Mouse (Mus musculus): ENCODE results near the gene Wdr43. TPM values are rescaled to one million over a fixed set of nuclear protein-coding genes. Genes with fewer than 3 reads are reported as not detected.
"Not testable (repeated sequence)": the region's sequence is repeated elsewhere in the genome, so short reads cannot be mapped to it uniquely, and the experiment has no call there.

The Wdr43 gene
- polyA plus RNA-seq, 1 experiment from 2014 or later: 90.1 TPM

DNA sequence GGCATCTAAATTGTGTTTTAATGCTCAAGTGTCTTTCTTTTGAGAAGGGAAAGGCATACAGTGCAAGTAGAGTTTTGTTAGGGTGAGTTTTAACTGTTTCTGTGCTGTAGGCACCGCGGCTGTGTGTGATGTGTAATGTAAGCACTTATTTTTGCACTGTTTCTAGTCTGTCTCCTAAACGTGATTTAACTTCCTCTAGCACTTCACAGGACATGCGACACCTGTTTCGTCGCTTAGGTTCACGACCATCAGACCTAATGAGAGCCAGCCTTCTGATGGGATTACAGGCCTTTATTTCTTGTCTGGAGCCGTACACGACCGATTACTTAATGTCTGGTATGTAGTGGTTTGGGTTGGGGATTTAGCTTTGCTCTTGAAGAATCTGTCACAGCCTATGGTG lies 16.1 kb downstream of the Wdr43 start:
- ATAC-seq (ENCODE audit: insufficient number of reproducible peaks, insufficient read depth, low FRiP score, low read depth): no peak
- WGBS: 76% methylated on average over 10 of the region's 10 CpGs
- peaks cover 62% of the 10 kb centered on the region for H3K36me3 ChIP-seq (ENCODE audit: control insufficient read depth, insufficient read depth, low read length)

DNA sequence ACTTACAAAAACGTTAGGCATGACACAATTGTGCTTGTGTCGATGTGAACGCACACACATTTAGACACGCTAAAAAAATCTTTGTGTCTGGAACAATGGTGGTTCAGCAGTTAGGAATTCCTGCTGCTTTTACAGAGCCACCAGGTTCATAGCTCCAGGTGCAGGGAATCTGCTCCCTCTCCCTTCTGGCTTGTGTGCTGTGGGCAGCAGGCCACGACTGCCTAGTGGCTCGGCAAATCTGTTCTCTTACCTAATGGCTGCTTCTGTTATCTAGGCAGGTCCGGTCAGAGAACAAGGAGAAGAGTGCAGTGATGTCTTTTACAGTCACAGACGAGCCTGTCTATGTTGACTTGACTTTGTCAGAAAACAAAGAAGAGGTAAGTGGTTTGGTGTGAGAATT lies 17.7 kb downstream of the Wdr43 start:
- no peaks in the 10 kb centered on the region for H3K4me1 ChIP-seq (ENCODE audit: control insufficient read depth, insufficient read depth, low read length)
- no peak overlapping the region for H3K4me2 ChIP-seq (replicated peaks; ENCODE audit: low read depth, low read length)
- H3K36me3 ChIP-seq (ENCODE audit: control insufficient read depth, insufficient read depth, low read length): peaks cover 66% of the 10 kb centered on the region
- no peaks in the 10 kb centered on the region for H3K27me3 ChIP-seq (ENCODE audit: control insufficient read depth, insufficient read depth, low read length)
- no peaks in the 10 kb centered on the region for H3K9me3 ChIP-seq (ENCODE audit: control insufficient read depth, low read depth, low read length)
- H3K4me3 ChIP-seq (ENCODE audit: low read depth, low read length): no peak overlapping the region
- H3K9ac ChIP-seq (replicated peaks; ENCODE audit: low read depth, low read length): no peak overlapping the region
- WGBS: 85% methylated on average over 8 of the region's 8 CpGs
- H3K27ac ChIP-seq (ENCODE audit: low read length): no peak overlapping the region
- ATAC-seq (ENCODE audit: insufficient number of reproducible peaks, insufficient read depth, low FRiP score, low read depth): no peak

More for the DNA sequence above, 16.1 kb downstream of the Wdr43 start:
- Histone ChIP-seq H3K27ac (ENCODE audit: low read length) (no peak overlapping the region), H3K9me3 (ENCODE audit: control insufficient read depth, low read depth, low read length) (no peaks in the 10 kb centered on the region), H3K4me2 (replicated peaks; ENCODE audit: low read depth, low read length) (no peak overlapping the region), H3K27me3 (ENCODE audit: control insufficient read depth, insufficient read depth, low read length) (no peaks in the 10 kb centered on the region), H3K9ac (replicated peaks; ENCODE audit: low read depth, low read length) (no peak overlapping the region), H3K4me1 (ENCODE audit: control insufficient read depth, insufficient read depth, low read length) (no peaks in the 10 kb centered on the region), H3K4me3 (ENCODE audit: low read depth, low read length) (no peak overlapping the region)

DNA sequence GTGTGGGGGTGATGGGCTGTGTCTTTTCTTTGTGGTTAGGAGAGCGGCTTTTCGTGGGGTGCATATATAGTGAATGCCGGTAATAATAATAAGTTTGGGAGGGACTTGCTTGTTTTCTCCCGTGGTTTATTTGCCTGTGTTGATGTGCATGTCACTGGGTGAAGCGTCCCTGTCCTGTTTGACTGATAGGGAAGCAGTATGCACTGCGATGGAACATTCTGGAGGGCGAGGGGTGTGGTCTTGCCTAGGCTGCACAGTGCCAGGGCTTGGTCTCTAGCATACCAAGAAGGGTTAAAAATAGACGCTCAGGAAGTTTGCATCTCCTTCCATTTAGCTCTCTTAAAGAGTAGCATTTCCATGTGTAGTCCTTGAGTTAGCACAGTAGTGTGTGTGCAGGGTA lies 21.1 kb downstream of the Wdr43 start:
- Histone ChIP-seq H3K9me3 (ENCODE audit: control insufficient read depth, low read depth, low read length) (no peaks in the 10 kb centered on the region), H3K36me3 (ENCODE audit: control insufficient read depth, insufficient read depth, low read length) (peaks cover 76% of the 10 kb centered on the region), H3K27ac (ENCODE audit: low read length) (no peak overlapping the region), H3K4me1 (ENCODE audit: control insufficient read depth, insufficient read depth, low read length) (no peaks in the 10 kb centered on the region), H3K27me3 (ENCODE audit: control insufficient read depth, insufficient read depth, low read length) (no peaks in the 10 kb centered on the region), H3K9ac (replicated peaks; ENCODE audit: low read depth, low read length) (no peak overlapping the region), H3K4me3 (ENCODE audit: low read depth, low read length) (no peak overlapping the region), H3K4me2 (replicated peaks; ENCODE audit: low read depth, low read length) (no peak overlapping the region)
- WGBS: 91% methylated on average over 8 of the region's 8 CpGs
- no peak for ATAC-seq (ENCODE audit: insufficient number of reproducible peaks, insufficient read depth, low FRiP score, low read depth)

DNA sequence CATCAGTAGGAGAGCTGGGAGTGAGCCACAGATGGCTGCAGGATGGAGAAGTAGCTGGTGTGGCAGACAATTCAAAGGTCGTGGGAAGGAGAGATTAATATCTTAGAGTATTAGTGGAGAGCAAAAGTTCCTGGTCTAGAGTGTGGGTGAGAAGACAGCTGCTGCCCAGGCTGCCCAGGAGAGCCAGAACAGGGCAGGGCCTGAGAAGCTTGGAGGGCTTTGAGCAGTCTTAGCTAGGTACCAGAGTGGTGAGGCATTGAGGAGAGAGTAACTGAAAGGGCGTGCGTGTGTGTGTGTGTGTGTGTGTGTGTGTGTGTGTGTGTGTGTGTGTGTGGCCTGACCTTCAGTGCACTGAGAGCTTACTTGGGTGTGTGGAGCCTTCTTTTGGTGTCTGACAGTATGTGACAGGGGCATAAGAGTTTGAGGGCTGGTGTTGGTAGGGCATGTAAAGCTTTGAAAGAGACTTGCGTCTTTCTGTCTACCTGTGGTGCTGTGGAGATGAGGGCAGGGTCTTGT lies 22.1 kb downstream of the Wdr43 start:
- WGBS: 91% methylated on average over 4 of the region's 4 CpGs
- no peak overlapping the region for H3K27ac ChIP-seq (ENCODE audit: low read length)
- H3K4me3 ChIP-seq (ENCODE audit: low read depth, low read length): no peak overlapping the region
- no peak overlapping the region for H3K4me2 ChIP-seq (replicated peaks; ENCODE audit: low read depth, low read length)
- peaks cover 83% of the 10 kb centered on the region for H3K36me3 ChIP-seq (ENCODE audit: control insufficient read depth, insufficient read depth, low read length)
- no peaks in the 10 kb centered on the region for H3K4me1 ChIP-seq (ENCODE audit: control insufficient read depth, insufficient read depth, low read length)
- H3K9me3 ChIP-seq (ENCODE audit: control insufficient read depth, low read depth, low read length): no peaks in the 10 kb centered on the region
- no peak for ATAC-seq (ENCODE audit: insufficient number of reproducible peaks, insufficient read depth, low FRiP score, low read depth)
- no peak overlapping the region for H3K9ac ChIP-seq (replicated peaks; ENCODE audit: low read depth, low read length)
- H3K27me3 ChIP-seq (ENCODE audit: control insufficient read depth, insufficient read depth, low read length): no peaks in the 10 kb centered on the region

DNA sequence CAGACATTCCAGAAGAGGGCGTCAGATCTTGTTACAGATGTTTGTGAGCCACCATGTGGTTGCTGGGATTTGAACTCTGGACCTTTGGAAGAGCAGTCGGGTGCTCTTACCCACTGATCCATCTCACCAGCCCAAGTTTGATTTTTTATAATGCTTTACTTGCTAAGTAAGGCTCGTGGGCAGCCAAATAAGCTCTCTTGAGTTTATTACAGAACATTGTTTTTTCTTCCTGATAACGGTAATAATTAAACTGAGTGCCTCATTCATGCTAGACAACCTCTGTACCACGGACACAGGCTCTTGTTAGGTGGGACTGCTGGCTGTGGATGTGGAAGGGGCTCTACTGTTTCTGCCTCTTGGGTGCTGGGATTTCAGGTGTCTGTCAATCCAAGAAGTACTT lies 23.4 kb downstream of the Wdr43 start:
- H3K36me3 ChIP-seq (ENCODE audit: control insufficient read depth, insufficient read depth, low read length): peaks cover 79% of the 10 kb centered on the region
- WGBS: 74% methylated on average over 5 of the region's 5 CpGs

DNA sequence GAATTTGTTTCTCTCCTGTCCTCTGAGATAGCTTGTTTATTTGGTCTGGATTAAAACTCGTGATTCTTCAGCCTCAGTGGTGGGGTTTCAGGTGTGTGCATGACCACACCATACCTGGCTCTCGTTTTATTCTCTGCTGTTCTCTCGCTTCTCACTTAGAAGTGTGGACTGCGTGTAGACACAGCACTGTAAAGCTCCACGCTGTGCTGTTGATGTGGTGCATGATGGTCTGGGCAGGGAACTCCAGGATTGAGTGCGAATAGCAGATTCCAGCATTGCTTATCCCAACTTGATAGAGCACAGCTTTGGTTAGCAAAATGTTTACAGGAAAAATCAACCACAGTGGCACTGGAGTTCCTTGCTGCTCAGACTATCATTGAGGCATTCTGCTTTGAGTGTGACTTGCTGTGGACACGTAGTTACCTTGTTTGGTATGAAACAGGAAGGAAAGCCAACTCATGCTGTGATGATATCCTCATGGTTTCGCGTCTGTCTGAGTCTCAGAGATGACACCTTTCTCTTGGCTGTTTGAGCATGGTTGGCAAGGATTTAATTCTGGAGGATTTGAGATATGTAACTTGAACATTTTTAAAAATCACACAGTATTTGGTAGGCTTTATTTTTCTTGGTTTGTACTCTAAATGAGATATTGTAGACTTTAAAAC lies 24.9 kb downstream of the Wdr43 start:
- WGBS: 90% methylated on average over 9 of the region's 9 CpGs
- H3K36me3 ChIP-seq (ENCODE audit: control insufficient read depth, insufficient read depth, low read length): peaks cover 79% of the 10 kb centered on the region
- no peak overlapping the region for H3K4me2 ChIP-seq (replicated peaks; ENCODE audit: low read depth, low read length)
- H3K4me1 ChIP-seq (ENCODE audit: control insufficient read depth, insufficient read depth, low read length): no peaks in the 10 kb centered on the region
- H3K4me3 ChIP-seq (ENCODE audit: low read depth, low read length): no peak overlapping the region
- H3K9me3 ChIP-seq (ENCODE audit: control insufficient read depth, low read depth, low read length): no peaks in the 10 kb centered on the region
- H3K27ac ChIP-seq (ENCODE audit: low read length): no peak overlapping the region
- no peak overlapping the region for H3K9ac ChIP-seq (replicated peaks; ENCODE audit: low read depth, low read length)
- no peak for ATAC-seq (ENCODE audit: insufficient number of reproducible peaks, insufficient read depth, low FRiP score, low read depth)
- no peaks in the 10 kb centered on the region for H3K27me3 ChIP-seq (ENCODE audit: control insufficient read depth, insufficient read depth, low read length)

More for the DNA sequence above, 23.4 kb downstream of the Wdr43 start:
- not testable (repeated sequence) for H3K27ac ChIP-seq (ENCODE audit: low read length); H3K4me1 ChIP-seq (ENCODE audit: control insufficient read depth, insufficient read depth, low read length); H3K4me2 ChIP-seq (replicated peaks; ENCODE audit: low read depth, low read length); H3K4me3 ChIP-seq (ENCODE audit: low read depth, low read length); H3K9me3 ChIP-seq (ENCODE audit: control insufficient read depth, low read depth, low read length); ATAC-seq (ENCODE audit: insufficient number of reproducible peaks, insufficient read depth, low FRiP score, low read depth); H3K9ac ChIP-seq (replicated peaks; ENCODE audit: low read depth, low read length); H3K27me3 ChIP-seq (ENCODE audit: control insufficient read depth, insufficient read depth, low read length)

DNA sequence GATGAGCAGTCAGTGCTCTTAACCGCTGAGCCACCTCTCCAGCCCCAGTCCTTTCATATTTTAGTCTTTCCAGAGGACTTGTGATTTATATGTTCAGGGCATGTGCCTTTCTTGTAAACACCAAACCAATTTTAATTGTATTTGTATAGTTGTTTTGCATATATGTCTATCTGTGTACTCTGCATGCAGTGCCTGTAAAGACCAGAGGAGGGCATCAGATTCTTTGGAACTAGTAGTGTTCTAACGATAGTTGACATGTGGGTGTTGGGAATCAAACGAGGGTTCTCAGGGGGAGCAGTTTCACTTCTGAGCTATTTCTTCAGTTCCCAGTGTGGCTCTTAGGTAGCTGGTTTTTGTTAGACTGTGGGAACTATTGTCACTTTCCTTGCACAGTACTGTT lies 26.5 kb downstream of the Wdr43 start:
- 90% methylated on average over 3 of the region's 3 CpGs for WGBS
- H3K36me3 ChIP-seq (ENCODE audit: control insufficient read depth, insufficient read depth, low read length): peaks cover 73% of the 10 kb centered on the region
- no peaks in the 10 kb centered on the region for H3K9me3 ChIP-seq (ENCODE audit: control insufficient read depth, low read depth, low read length)
- H3K4me3 ChIP-seq (ENCODE audit: low read depth, low read length): no peak overlapping the region
- no peak overlapping the region for H3K9ac ChIP-seq (replicated peaks; ENCODE audit: low read depth, low read length)
- no peak overlapping the region for H3K4me2 ChIP-seq (replicated peaks; ENCODE audit: low read depth, low read length)
- no peak for ATAC-seq (ENCODE audit: insufficient number of reproducible peaks, insufficient read depth, low FRiP score, low read depth)
- no peaks in the 10 kb centered on the region for H3K4me1 ChIP-seq (ENCODE audit: control insufficient read depth, insufficient read depth, low read length)
- H3K27me3 ChIP-seq (ENCODE audit: control insufficient read depth, insufficient read depth, low read length): no peaks in the 10 kb centered on the region
- no peak overlapping the region for H3K27ac ChIP-seq (ENCODE audit: low read length)

DNA sequence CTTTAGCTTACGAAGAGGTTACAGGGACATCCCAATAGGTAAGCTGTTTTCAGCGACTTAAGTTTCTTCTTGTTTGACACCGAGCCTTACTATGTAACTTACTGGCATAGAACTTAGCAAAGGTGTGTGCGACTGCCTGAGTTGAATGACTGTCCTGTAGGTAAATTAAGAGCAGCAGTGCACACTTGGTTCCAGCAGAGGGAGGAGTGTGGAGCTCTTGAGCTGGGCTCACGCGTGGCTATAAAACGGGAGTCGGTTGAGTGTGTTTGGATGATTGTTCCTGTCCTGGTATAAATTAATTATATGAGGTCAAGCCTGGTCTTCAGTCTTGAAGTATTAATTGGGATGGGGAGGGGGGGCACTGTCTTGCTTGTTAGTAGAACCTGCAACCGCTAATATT lies 34.3 kb downstream of the Wdr43 start:
- H3K27me3 ChIP-seq (ENCODE audit: control insufficient read depth, insufficient read depth, low read length): no peaks in the 10 kb centered on the region
- 88% methylated on average over 9 of the region's 9 CpGs for WGBS
- H3K9ac ChIP-seq (replicated peaks; ENCODE audit: low read depth, low read length): no peak overlapping the region
- no peak overlapping the region for H3K4me2 ChIP-seq (replicated peaks; ENCODE audit: low read depth, low read length)
- no peak overlapping the region for H3K27ac ChIP-seq (ENCODE audit: low read length)
- no peak overlapping the region for H3K4me3 ChIP-seq (ENCODE audit: low read depth, low read length)
- no peaks in the 10 kb centered on the region for H3K9me3 ChIP-seq (ENCODE audit: control insufficient read depth, low read depth, low read length)
- no peak for ATAC-seq (ENCODE audit: insufficient number of reproducible peaks, insufficient read depth, low FRiP score, low read depth)
- H3K36me3 ChIP-seq (ENCODE audit: control insufficient read depth, insufficient read depth, low read length): peaks cover 66% of the 10 kb centered on the region
- H3K4me1 ChIP-seq (ENCODE audit: control insufficient read depth, insufficient read depth, low read length): no peaks in the 10 kb centered on the region

DNA sequence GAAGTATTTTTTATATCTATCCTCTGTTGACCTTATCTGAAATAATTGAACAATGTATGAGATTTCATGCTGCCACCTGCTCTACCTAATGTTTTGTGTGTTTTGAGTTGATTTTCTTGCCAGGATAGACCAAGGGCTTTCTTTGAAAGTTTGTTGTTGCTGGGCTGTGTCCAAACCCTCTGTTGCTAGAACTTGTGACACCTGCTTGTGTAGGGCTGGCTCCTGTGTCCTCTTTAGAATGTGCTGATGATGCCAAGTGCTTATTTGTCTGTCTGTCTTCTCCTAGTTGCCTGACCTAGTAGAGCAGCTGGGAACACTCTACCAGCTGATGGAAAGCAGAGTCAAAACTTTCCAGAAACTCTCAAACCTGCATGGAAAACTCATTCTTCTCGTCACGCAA lies 36.8 kb downstream of the Wdr43 start:
- Histone ChIP-seq H3K36me3 (ENCODE audit: control insufficient read depth, insufficient read depth, low read length) (peaks cover 69% of the 10 kb centered on the region), H3K4me3 (ENCODE audit: low read depth, low read length) (no peak overlapping the region), H3K27ac (ENCODE audit: low read length) (no peak overlapping the region), H3K9me3 (ENCODE audit: control insufficient read depth, low read depth, low read length) (no peaks in the 10 kb centered on the region), H3K4me2 (replicated peaks; ENCODE audit: low read depth, low read length) (no peak overlapping the region), H3K4me1 (ENCODE audit: control insufficient read depth, insufficient read depth, low read length) (no peaks in the 10 kb centered on the region), H3K9ac (replicated peaks; ENCODE audit: low read depth, low read length) (no peak overlapping the region), H3K27me3 (ENCODE audit: control insufficient read depth, insufficient read depth, low read length) (no peaks in the 10 kb centered on the region)
- 94% methylated on average over 2 of the region's 2 CpGs for WGBS
- ATAC-seq (ENCODE audit: insufficient number of reproducible peaks, insufficient read depth, low FRiP score, low read depth): no peak

Measured in stomach, embryonic 14.5 days (tissue).